Mouse (Mus musculus) yolk sac, embryonic 10.5 days (tissue): ENCODE measurements around the gene Smim20.
A peak's percentile ranks its signal among the peaks of the same experiment; 100 is the strongest.

Experiments used
- DNase-seq: peaks from one replicate; pipeline ENCODE4 v3.0.0-alpha.2; 2017; ENCODE audit warnings: low spot score

The Smim20 gene

DNA sequence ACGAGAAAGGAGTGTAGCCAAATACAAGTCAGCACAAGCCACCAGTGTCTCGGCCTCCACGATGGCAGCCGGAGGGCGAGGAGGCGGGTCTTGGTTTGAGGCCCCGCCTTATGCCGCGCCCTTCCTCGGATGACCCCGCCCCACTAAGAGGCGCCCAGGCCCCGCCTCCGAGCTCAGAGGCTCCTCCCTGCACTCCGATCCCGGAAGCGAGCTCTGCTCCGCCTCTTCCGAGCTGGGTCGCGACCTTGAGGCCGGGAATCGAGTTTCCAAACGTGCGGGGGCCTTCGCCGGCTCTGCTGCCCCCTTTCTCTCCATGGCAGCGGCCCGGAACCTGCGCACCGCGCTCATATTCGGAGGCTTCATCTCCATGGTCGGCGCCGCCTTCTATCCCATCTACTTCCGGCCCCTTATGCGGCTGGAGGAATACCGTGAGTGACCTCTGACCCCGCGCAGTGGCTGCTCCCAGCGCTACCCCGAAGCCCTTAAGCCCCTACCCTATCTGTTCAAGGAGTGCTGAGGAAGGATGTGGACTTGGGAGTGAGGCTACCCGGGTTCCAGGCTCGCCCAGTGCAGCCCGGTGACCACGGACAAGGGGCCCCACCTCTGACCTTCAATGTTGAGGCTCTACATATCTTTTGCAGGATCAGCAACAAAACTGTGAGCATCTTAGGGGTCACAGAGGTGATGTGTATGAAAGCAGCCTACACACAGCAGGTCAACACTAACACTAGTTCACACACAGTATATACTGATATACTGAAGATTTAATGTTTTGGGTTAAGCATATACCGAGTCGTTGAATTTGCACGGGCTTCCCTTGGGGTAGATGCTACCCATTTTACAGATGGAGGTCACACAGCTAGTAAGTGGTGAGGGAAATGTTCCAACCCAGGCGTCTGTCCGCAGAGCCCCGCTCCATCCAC is at the start of gene Smim20:
TSS of gene Smim20 (plus strand) at position 153 of the 923 bp plus-strand sequence.
- peak; percentile 93 for DNase-seq

DNA sequence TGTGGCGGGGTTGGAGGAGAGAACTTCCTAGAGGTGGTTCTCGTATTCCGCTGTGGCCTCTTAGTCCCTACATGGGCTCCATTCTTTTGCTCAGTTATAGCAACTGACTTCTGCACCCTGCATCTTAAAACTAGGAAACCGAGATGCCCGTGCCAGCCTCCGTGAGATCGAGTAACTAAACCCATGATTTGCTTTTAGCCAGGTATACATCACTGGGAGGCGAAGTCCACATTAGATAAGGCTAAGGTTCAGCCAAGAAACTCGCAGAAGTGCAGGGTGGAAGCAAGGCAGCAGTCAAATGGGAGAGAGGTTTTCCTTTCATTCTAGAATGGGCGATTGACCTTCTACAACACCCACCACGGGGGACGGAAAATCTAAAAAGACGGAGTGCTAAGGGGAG is 41.4 kb upstream of the Smim20 start:
- no peak for DNase-seq

DNA sequence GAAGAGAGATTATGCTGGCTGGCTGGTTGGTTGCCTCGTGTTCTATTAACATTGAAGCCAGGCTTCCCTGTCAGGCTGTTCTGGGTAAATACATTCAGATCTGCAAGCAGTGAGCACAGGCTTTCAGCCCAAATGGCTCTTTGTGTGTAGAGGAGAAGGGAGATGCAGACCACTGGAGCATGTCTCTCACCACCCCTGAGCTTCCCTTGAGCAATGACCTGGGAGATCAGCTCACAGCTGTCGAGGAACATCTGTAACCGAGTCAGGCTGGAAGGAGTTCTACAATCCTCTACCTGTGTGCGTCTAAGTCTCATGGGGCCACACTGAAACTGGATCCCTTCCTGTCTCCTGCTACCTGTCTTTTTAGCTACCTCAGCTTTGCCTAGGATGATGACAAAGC is 36.3 kb upstream of the Smim20 start:
- DNase-seq, result no peak

DNA sequence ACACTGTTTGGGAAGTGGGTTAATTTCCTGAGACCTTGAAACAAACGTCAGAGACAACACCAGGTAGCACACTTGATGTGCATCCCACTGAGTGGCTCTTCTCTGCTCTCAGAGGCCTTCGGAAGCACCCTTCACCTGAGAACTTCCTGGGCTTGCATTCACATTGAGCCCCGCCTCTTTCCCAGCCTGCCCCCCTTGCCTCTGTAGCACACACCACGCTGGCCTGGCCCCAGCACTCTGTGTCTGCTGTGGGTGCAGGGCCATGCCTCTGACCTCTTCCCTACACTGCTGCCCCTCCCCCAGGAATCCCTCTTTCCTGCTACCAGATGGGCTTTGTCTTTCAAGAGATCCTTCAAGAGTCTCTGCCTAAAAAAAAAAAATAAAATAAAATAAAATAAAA is 31.3 kb upstream of the Smim20 start:
- peak; percentile 69 for DNase-seq

- peak; percentile 72 for DNase-seq
Measured at GRCm38 (mm10) chr5:53236136-53236535, 30.7 kb upstream of the Smim20 start.

GRCm38 (mm10) chr5:53236749-53237148 is 30.1 kb upstream of the Smim20 start:
- no peak for DNase-seq

DNA sequence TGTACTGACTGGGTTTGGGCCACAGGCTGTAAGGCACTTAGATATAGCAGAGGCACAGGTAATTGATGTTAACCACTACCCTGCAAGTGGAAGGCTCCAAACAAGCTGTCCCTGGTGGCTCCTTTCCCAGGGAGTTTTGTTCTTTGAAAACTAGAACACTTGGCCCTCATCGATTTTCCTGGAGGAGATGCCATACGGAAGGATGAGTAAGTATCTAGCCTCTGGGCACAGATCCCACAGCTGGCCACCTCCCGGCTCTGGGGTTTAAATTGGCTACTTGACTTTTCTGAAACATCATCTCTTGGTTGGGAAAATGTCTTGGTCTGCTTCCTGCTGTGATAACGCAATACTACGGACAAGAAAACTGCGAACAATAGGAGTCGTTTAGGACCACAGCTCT is 28.1 kb upstream of the Smim20 start:
- no peak for DNase-seq

DNA sequence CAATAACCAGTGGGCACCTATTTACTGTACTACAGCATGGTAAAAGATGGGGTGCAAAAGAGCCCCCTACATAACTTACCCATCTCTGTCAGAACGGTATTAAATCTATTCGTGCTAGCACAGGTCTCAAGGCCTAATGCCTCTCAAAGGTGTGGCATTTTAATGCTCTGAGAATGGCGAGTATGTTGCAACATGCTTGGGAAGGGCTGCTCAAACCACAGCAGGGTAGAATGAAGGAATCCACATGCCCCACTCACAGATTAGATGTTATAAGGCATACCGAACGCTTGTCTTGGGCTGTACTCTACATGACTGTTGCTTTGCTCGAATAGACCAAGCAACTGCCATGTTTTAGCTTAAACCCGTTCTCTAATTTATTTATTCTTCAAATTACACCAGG is 27.7 kb upstream of the Smim20 start:
- DNase-seq, result no peak

DNA sequence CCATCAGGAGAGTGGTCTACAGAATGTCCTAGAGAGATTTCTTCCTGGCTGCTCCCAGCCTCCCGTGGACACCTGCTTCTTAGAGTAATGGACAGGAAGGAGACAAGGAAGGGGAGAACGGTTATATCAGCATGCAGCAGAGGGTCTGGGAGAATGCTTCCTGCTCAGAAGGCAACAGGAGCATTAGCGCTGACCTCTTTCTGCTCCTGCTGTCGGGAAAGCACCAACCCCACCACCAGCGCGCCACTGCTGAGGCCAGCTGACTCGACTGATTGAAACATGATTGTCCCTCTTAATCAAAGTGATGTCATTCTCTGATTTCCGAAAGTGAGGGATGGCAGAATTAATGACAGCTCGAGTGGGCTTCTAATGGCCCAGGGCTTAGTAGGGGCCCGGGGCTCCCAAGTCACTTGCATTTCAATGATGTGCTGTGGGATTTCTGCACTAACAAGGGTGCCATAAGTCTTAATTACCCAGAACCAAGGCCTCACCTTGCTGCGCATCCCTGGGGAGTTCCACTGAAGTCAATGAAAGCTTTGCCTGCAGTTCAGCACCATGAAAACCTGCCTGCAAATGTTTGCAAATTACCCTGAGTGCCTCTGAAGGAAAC is 26.9 kb upstream of the Smim20 start:
- DNase-seq, result no peak

DNA sequence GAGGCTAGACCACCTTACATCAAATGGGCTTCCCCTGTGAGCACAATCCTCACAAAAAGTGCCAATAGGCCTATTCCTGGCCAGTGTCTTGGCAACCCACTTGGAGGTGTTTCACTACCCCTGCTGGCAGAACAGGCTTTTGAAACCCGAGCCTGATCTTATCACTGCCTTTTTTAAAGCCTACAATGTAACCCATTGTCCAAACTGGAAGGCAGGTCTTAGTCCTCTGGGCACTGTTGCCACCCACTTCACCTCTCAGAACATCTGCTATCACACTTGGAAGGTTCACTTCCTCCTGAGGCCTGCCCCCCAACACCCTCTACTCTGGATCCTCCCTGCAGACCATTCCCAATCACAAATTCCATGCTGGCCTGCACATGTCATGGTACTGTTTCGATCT is 25.8 kb upstream of the Smim20 start:
- DNase-seq, result no peak

GRCm38 (mm10) chr5:53241963-53242362 is 24.9 kb upstream of the Smim20 start:
- no peak for DNase-seq

- no peak for DNase-seq
Measured at GRCm38 (mm10) chr5:53242865-53243499, 23.9 kb upstream of the Smim20 start.

DNA sequence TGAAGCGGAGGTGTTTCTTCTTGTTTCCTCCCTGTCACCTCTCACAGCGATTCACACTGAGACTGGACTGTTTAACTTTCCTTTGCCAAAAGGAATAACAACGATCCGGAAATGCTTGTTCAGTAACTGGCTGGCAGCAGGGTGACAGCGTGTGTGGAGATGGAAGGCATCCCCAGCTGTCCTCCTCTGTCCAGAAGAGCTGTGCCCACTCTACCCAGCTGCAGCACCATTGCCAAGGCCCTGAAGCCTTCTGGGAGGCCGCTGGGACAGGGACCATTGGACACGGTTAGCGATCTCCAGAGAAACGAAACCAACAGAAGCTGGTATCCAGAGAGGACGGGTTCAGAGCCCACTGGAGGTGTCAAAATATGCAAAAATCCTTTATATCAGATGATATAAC is 22.9 kb upstream of the Smim20 start:
- DNase-seq, result no peak

DNA sequence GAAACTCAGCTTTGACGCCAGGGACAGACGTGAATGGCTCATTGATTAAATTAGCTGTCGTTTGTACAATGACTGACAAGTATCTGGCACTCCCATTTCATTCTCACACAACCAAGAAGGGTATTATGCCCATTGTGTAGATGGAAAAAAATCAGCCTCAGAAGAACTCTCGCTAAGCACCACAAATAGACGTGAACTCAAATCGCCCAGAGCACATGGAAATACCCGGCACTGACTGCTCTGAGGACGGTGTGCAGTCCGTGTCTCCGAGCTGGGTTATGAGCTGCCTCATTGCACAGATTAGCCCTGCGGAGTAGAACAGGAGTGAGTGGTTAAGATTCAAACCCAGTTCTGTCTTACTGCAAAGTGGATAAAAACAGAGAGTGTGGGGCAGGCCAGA is 18.4 kb upstream of the Smim20 start:
- DNase-seq, result no peak

- no peak for DNase-seq
Measured at GRCm38 (mm10) chr5:53249431-53250061, 17.3 kb upstream of the Smim20 start.

DNA sequence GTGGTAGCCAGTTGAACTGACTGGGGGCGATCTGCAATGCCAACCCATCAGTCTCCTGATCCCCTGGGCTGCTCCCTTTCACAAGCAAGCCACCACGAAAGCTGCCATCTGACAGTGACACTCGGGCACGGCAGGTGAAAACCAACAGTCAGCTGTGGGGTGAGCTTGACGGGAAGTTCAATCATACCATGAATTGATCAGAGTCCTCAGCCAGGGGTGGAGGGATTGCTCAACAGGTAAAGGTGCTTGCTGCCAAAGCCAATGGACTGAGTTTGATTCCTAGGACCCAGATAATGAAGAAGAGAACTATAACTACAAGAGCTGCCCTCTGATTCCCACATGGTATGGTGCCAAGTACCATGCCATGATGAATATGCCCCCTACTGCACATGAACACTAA is 12.7 kb upstream of the Smim20 start:
- DNase-seq, result no peak

DNA sequence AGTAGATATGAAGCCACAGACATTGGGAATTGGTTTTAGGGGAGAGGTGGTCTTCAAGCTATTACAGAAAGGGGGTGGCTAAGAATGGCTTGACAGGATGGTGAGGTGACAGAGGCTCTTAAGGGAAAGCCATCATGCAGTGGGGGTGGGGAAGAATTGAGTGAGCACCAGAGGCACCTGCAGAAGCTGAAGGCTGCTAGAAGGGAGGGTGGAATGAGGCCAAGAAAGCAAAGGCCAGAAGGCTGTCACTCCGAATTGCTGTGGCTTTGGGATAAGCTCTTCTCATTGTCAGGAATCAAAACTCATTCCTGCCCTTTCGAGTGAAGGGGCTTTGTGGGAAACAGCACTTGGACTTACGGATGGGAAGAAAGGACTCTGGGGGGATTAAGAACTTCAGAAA is 12.1 kb upstream of the Smim20 start:
- no peak for DNase-seq

DNA sequence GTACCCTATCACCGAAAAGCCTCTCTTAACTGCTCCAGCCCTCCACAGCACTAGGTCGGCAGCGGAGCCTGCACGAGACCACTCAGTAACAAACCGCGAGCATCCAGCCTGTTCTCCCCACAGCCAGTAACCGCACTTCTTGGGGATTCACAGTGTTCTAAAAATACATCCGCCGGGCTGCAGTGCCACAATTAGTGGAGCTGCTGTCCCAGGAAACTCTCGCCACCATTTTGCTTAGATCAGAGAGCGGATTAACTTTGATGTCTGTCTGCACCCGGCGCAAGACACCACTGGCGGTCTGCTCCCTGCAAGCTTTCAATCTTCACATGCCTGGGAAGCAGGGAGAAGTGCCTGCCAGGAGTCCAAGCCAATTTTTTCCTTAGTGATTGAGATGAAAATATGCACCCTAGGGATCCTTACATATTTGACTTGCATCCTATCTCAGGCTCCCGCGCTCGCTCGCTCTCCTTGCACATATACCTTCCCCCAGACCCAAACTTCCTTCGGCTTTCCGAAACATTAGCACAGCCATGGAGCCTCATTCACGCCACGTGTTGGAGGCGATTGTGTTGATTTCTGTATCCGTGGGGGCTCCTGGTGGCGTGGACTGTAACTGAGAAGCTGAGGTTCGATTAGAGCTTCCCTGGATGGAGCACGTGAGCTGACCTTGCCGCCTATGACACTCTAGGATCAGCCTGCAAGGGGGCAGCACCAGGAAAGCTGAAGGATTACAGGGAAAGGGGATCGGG is 8.7 kb upstream of the Smim20 start:
- peak; percentile 17 for DNase-seq

DNA sequence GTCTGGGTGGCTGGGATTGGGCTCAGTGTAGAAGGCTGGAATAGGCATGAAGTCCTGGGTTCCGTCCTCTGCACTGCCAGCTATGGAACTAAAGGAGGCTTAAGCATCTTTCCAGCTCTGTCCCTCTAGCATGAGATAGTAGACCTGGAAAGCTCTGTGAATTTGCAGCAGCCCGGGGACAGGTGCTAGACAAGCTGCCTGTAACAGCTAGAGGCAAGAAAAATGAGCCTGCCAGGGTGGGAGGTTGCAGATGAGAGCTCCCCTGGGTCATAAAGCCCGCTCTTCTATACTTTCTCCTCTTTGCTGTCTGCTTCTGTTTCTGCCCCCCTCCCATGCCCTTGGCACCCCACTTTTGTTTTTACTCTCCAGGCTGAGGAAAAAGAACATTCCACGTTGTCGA is 7.0 kb upstream of the Smim20 start:
- no peak for DNase-seq

DNA sequence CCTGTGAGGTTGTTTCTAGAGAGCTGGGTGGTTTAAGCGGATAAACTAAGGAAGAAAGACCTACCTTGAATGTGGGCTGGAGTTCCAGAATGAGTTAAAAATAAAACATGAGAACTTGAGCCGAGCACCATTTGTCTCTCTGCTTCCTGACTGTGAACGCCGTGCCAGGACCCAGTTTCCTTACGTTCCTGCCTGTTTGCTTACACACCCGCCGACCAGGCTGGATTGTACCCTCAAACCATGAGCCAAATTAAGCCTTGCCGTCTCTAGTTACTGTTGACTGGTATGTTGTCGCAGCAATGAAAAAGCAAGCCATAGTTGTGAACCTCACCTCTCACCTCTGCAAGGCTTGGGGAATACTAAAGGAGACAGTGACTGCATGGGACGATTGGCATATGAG is 4.9 kb upstream of the Smim20 start:
- no peak for DNase-seq

DNA sequence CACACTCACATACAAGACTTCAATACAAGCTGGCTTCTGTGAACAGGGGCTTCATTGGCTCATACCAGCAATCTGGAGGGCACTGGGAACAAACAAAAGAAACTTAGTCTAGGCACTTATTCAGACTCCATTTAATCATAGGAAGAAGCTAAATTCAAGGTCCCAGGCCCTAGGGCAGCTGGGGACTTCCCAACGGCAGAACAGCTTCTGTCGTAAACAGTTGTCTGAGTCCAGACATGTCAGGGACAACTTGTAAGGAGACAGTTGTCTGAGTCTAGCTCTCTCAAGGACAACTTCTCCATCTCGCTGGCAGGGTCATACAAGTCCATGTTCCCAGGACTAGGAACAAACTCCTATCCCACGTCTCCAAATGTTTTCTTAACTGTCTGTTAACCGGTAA is 2.8 kb upstream of the Smim20 start:
- no peak for DNase-seq

- DNase-seq, result no peak
Measured at GRCm38 (mm10) chr5:53265740-53266139, 1.1 kb upstream of the Smim20 start.
